Mouse (Mus musculus): ENCODE measurements around the gene Maml3.

Gene Maml3

GRCm38 (mm10) chr3:52043847-52044246, 61.0 kb downstream of the Maml3 start:
- no peak for DNase-seq

- DNase-seq, result no peak
Observed at GRCm38 (mm10) chr3:52042680-52043079, 62.2 kb downstream of the Maml3 start.

GRCm38 (mm10) chr3:52039958-52040357, 64.9 kb downstream of the Maml3 start:
- DNase-seq, result no peak

- DNase-seq, result no peak
Observed at GRCm38 (mm10) chr3:52037260-52037659, 67.6 kb downstream of the Maml3 start.

GRCm38 (mm10) chr3:52035404-52035803, 69.5 kb downstream of the Maml3 start:
- DNase-seq, result no peak

- DNase-seq, result no peak
Observed at GRCm38 (mm10) chr3:52033857-52034588, 70.9 kb downstream of the Maml3 start.

- DNase-seq, result no peak
Observed at GRCm38 (mm10) chr3:52031327-52031726, 73.5 kb downstream of the Maml3 start.

GRCm38 (mm10) chr3:52030114-52030513, 74.8 kb downstream of the Maml3 start:
- DNase-seq, result no peak

- peak in 1 of 2 experiments; percentile 12 for DNase-seq
Observed at GRCm38 (mm10) chr3:52029661-52030081, 75.2 kb downstream of the Maml3 start.

- no peak for DNase-seq
Observed at GRCm38 (mm10) chr3:52027972-52028371, 76.9 kb downstream of the Maml3 start.

GRCm38 (mm10) chr3:52022486-52022885, 82.4 kb downstream of the Maml3 start:
- DNase-seq, result no peak

GRCm38 (mm10) chr3:52018103-52018439, 86.8 kb downstream of the Maml3 start:
- no peak for DNase-seq

GRCm38 (mm10) chr3:52017439-52018102, 87.3 kb downstream of the Maml3 start:
- DNase-seq, result no peak

GRCm38 (mm10) chr3:52016178-52016577, 88.7 kb downstream of the Maml3 start:
- DNase-seq, result no peak

- no peak for DNase-seq
Observed at GRCm38 (mm10) chr3:52015556-52015955, 89.3 kb downstream of the Maml3 start.

- DNase-seq, result no peak
Observed at GRCm38 (mm10) chr3:52011032-52011710, 93.7 kb downstream of the Maml3 start.

- no peak for DNase-seq
Observed at GRCm38 (mm10) chr3:52009321-52009720, 95.6 kb downstream of the Maml3 start.

- DNase-seq, result peak; percentile 45 to 59
Observed at GRCm38 (mm10) chr3:52007602-52008252, 97.1 kb downstream of the Maml3 start.

- DNase-seq, result no peak
Observed at GRCm38 (mm10) chr3:52006721-52007330, 98.0 kb downstream of the Maml3 start.

- no peak for DNase-seq
Observed at GRCm38 (mm10) chr3:52003663-52004062, 101.2 kb downstream of the Maml3 start.

GRCm38 (mm10) chr3:52001518-52001895, 103.4 kb downstream of the Maml3 start:
- DNase-seq, result no peak

GRCm38 (mm10) chr3:52000871-52001517, 103.9 kb downstream of the Maml3 start:
- no peak for DNase-seq

Measured in spleen, adult 18-20 months (tissue).